Mouse (Mus musculus): ENCODE data around the gene Vsig10l.

DNA sequence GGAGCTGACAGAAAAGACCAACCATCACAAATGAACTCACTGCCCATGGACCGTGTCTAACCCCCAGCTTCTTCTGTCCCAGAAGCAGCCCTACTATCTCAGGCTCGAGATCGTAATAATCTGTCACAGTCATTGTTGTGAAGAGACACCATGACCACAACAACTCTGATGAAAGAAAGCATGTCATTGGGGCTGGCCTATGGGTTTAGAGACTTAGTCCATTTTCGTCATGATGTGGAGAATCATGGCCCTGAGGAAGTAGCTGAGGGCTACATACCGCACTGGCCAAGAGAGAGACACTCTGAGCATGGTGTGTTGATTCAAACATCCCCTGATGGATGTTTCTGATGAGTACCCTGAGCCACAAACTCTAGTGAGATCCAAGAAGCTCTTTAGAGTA, 28.3 kb upstream of the Vsig10l start:
- TF ChIP-seq GATA1 (IDR thresholded peaks at IDR 0.05; ENCODE audit: borderline replicate concordance, low read length) (no peak), FLI1 (IDR thresholded peaks at IDR 0.05; ENCODE audit: low read length) (no peak)

Data from megakaryocyte, embryonic 14.5 days (primary cell).